Mouse (Mus musculus) heart, embryonic 13.5 days (tissue): Measurements from ENCODE around the gene Capn10. TPM values are rescaled to one million over a fixed set of nuclear protein-coding genes. Genes with fewer than 3 reads are reported as not detected.
A peak's percentile ranks its signal among the peaks of the same experiment; 100 is the strongest.
"Not testable (repeated sequence)": the region's sequence is repeated elsewhere in the genome, so short reads cannot be mapped to it uniquely, and the experiment has no call there.

Experiments used
- ATAC-seq: fragments of 200-750 bp; cut with Nextera tagmentation; 2 replicates; pipeline ENCODE4 v1.8.0; 2017; ENCODE audit warnings: moderate TSS enrichment; ENCODE audit not compliant: insufficient number of reproducible peaks, low FRiP score, low TSS enrichment; ENCODE audit errors: extremely low read depth
- H3K27ac ChIP-seq: fragments of 300-500 bp; sonication (generic); replicated peaks from 2 replicates; pipeline ENCODE4 v1.5.1; 2015; ENCODE audit warnings: moderate library complexity, mild to moderate bottlenecking, inconsistent platforms
- H3K27me3 ChIP-seq: fragments of 300-500 bp; sonication (generic); replicated peaks from 2 replicates; pipeline ENCODE4 v1.6.1; 2015; ENCODE audit warnings: mild to moderate bottlenecking, inconsistent platforms
- H3K36me3 ChIP-seq: fragments of 300-500 bp; sonication (generic); 2 replicates; pipeline ENCODE4 v1.6.1; 2015; ENCODE audit warnings: mild to moderate bottlenecking, inconsistent platforms
- H3K4me1 ChIP-seq: fragments of 300-500 bp; sonication (generic); 2 replicates; pipeline ENCODE4 v1.6.1; 2015; ENCODE audit warnings: inconsistent platforms
- H3K4me2 ChIP-seq: fragments of 300-500 bp; sonication (generic); 2 replicates; pipeline ENCODE4 v1.6.1; 2015; ENCODE audit warnings: inconsistent platforms, mild to moderate bottlenecking, moderate library complexity
- H3K4me3 ChIP-seq: fragments of 300-500 bp; sonication (generic); 2 replicates; pipeline ENCODE4 v1.5.1; 2015; ENCODE audit warnings: moderate library complexity, mild to moderate bottlenecking, inconsistent platforms
- H3K9ac ChIP-seq: fragments of 300-500 bp; sonication (generic); 2 replicates; pipeline ENCODE4 v1.6.1; 2015; ENCODE audit warnings: inconsistent platforms, mild to moderate bottlenecking, moderate library complexity
- H3K9me3 ChIP-seq: fragments of 300-500 bp; sonication (generic); 2 replicates; pipeline ENCODE4 v1.6.1; 2016; ENCODE audit warnings: inconsistent platforms
- WGBS: fragments of 180-500 bp; shearing (Covaris S2); methylation state at CpG from one replicate; pipeline ENCODE4 v1.1.7; 2015; ENCODE audit warnings: mixed read lengths; 5-methylcytosine and 5-hydroxymethylcytosine counted together
- polyA plus RNA-seq: library from polyadenylated mRNA; unstranded; fragments of >200 nt; fragmentation: Nextera tagmentation; extraction: Ambion mirVana; gene quantifications from 2 replicates; pipeline ENCODE4 v1.2.1, GENCODE M21; 2015

Gene Capn10
- polyA plus RNA-seq, 1 experiment from 2014 or later = 14.9 TPM

- Histone ChIP-seq H3K27ac (no peak overlapping the region), H3K27me3 (no peaks in the 10 kb centered on the region), H3K9ac (no peak overlapping the region), H3K4me2 (no peak overlapping the region), H3K9me3 (no peaks in the 10 kb centered on the region), H3K36me3 (peaks cover 42% of the 10 kb centered on the region), H3K4me1 (no peaks in the 10 kb centered on the region), H3K4me3 (no peak overlapping the region)
- WGBS = 45% methylated on average over 6 of the region's 6 CpGs
- no peak for ATAC-seq
Measured at GRCm38 (mm10) chr1:92949426-92949825, 15.2 kb downstream of the Capn10 start.

- peaks cover 30% of the 10 kb centered on the region for H3K36me3 ChIP-seq
- H3K9ac ChIP-seq = no peak within 1 kb of the TSS
- WGBS = 64% methylated on average over 5 of the region's 5 CpGs
- no peaks in the 10 kb centered on the region for H3K4me1 ChIP-seq
- no peak within 1 kb of the TSS for H3K4me2 ChIP-seq
- H3K4me3 ChIP-seq = no peak within 1 kb of the TSS
- ATAC-seq = no peak
- H3K9me3 ChIP-seq = no peaks in the 10 kb centered on the region
- no peaks in the 10 kb centered on the region for H3K27me3 ChIP-seq
- H3K27ac ChIP-seq = no peak within 1 kb of the TSS
Measured at GRCm38 (mm10) chr1:92950607-92951006, 16.4 kb downstream of the Capn10 start, which contains the start of gene Gpr35. TSS of gene Gpr35 (plus strand) at chr1:92950865.

- H3K4me3 ChIP-seq = no peak overlapping the region
- no peak overlapping the region for H3K9ac ChIP-seq
- no peak overlapping the region for H3K4me2 ChIP-seq
Measured at GRCm38 (mm10) chr1:92953641-92954040, 19.5 kb downstream of the Capn10 start.

GRCm38 (mm10) chr1:92956571-92957335, 22.6 kb downstream of the Capn10 start:
- not testable (repeated sequence) for ATAC-seq, H3K27me3 ChIP-seq, H3K36me3 ChIP-seq, H3K9me3 ChIP-seq, H3K4me1 ChIP-seq, H3K27ac ChIP-seq
- 4% methylated on average over 11 of the region's 11 CpGs for WGBS
- peak overlapping the region; percentile 56; the same call in 1 of the 2 replicates for H3K9ac ChIP-seq
- H3K4me2 ChIP-seq = peak overlapping the region; percentile 63
- H3K4me3 ChIP-seq = peak overlapping the region; percentile 36

More at GRCm38 (mm10) chr1:92953641-92954040, 19.5 kb downstream of the Capn10 start:
- ATAC-seq = no peak
- Histone ChIP-seq H3K36me3 (peaks cover 2% of the 10 kb centered on the region; the same call in 1 of the 2 replicates), H3K27ac (no peak overlapping the region), H3K27me3 (0 out of 2 replicates have a peak, but pooled peaks cover 3% of the 10 kb centered on the region), H3K9me3 (no peaks in the 10 kb centered on the region), H3K4me1 (no peaks in the 10 kb centered on the region)
- 59% methylated on average over 2 of the region's 2 CpGs for WGBS

- H3K9me3 ChIP-seq = no peaks in the 10 kb centered on the region
- no peak overlapping the region for H3K4me3 ChIP-seq
- H3K27ac ChIP-seq = no peak overlapping the region
- ATAC-seq = no peak
- H3K36me3 ChIP-seq = no peaks in the 10 kb centered on the region
- no peak overlapping the region for H3K4me2 ChIP-seq
- no peak overlapping the region for H3K9ac ChIP-seq
- 0 out of 2 replicates have a peak, but pooled peaks cover 3% of the 10 kb centered on the region for H3K27me3 ChIP-seq
- H3K4me1 ChIP-seq = no peaks in the 10 kb centered on the region
- 79% methylated on average over 1 of the region's 1 CpGs for WGBS
Measured at GRCm38 (mm10) chr1:92958999-92959398, 24.8 kb downstream of the Capn10 start.

- not testable (repeated sequence) for H3K4me3 ChIP-seq, H3K27me3 ChIP-seq, H3K4me2 ChIP-seq, H3K9ac ChIP-seq, H3K36me3 ChIP-seq, H3K27ac ChIP-seq, ATAC-seq, H3K9me3 ChIP-seq
- WGBS = 79% methylated on average over 6 of the region's 6 CpGs
- H3K4me1 ChIP-seq = peaks cover 24% of the 10 kb centered on the region
Measured at GRCm38 (mm10) chr1:92970791-92971190, 36.6 kb downstream of the Capn10 start.

GRCm38 (mm10) chr1:92971879-92972795, 38.0 kb downstream of the Capn10 start:
- no peaks in the 10 kb centered on the region for H3K9me3 ChIP-seq
- WGBS = 70% methylated on average over 7 of the region's 7 CpGs
- 0 out of 2 replicates have a peak overlapping the region, but pooled peaks have one; percentile 45 for H3K27ac ChIP-seq
- H3K4me2 ChIP-seq = no peak overlapping the region
- H3K9ac ChIP-seq = no peak overlapping the region
- no peak for ATAC-seq
- no peak overlapping the region for H3K4me3 ChIP-seq
- H3K27me3 ChIP-seq = no peaks in the 10 kb centered on the region
- H3K36me3 ChIP-seq = no peaks in the 10 kb centered on the region
- H3K4me1 ChIP-seq = peaks cover 35% of the 10 kb centered on the region

- Histone ChIP-seq H3K4me1 (peaks cover 35% of the 10 kb centered on the region), H3K4me3 (no peak overlapping the region), H3K27ac (0 out of 2 replicates have a peak overlapping the region, but pooled peaks have one; percentile 45), H3K4me2 (no peak overlapping the region), H3K9ac (no peak overlapping the region), H3K27me3 (peaks cover 6% of the 10 kb centered on the region), H3K9me3 (no peaks in the 10 kb centered on the region), H3K36me3 (no peaks in the 10 kb centered on the region)
- 30% methylated on average over 1 of the region's 1 CpGs for WGBS
- no peak for ATAC-seq
Measured at GRCm38 (mm10) chr1:92972854-92973253, 38.7 kb downstream of the Capn10 start.

GRCm38 (mm10) chr1:92976141-92976566, 42.0 kb downstream of the Capn10 start:
- Histone ChIP-seq H3K27ac (peak overlapping the region; percentile 1; the same call in 1 of the 2 replicates), H3K4me1 (peaks cover 63% of the 10 kb centered on the region), H3K27me3 (peaks cover 22% of the 10 kb centered on the region), H3K4me3 (no peak overlapping the region), H3K4me2 (no peak overlapping the region), H3K9me3 (no peaks in the 10 kb centered on the region), H3K9ac (no peak overlapping the region), H3K36me3 (no peaks in the 10 kb centered on the region)
- 19% methylated on average over 6 of the region's 6 CpGs for WGBS
- ATAC-seq = 0 out of 2 replicates have a peak, but pooled peaks have one; percentile 28

GRCm38 (mm10) chr1:92978645-92979044, 44.5 kb downstream of the Capn10 start:
- peak overlapping the region; percentile 38 for H3K4me2 ChIP-seq
- H3K4me3 ChIP-seq = no peak overlapping the region
- peaks cover 57% of the 10 kb centered on the region for H3K4me1 ChIP-seq

GRCm38 (mm10) chr1:92979073-92979602, 45.0 kb downstream of the Capn10 start:
- Histone ChIP-seq H3K36me3 (no peaks in the 10 kb centered on the region), H3K9me3 (no peaks in the 10 kb centered on the region), H3K4me2 (peak overlapping the region; percentile 38), H3K4me1 (peaks cover 53% of the 10 kb centered on the region), H3K27ac (no peak overlapping the region), H3K9ac (0 out of 2 replicates have a peak overlapping the region, but pooled peaks have one; percentile 14), H3K4me3 (no peak overlapping the region), H3K27me3 (peaks cover 22% of the 10 kb centered on the region)
- 16% methylated on average over 11 of the region's 11 CpGs for WGBS
- no peak for ATAC-seq

More at GRCm38 (mm10) chr1:92978645-92979044, 44.5 kb downstream of the Capn10 start:
- Histone ChIP-seq H3K9me3 (no peaks in the 10 kb centered on the region), H3K27me3 (peaks cover 22% of the 10 kb centered on the region), H3K36me3 (no peaks in the 10 kb centered on the region), H3K27ac (no peak overlapping the region), H3K9ac (0 out of 2 replicates have a peak overlapping the region, but pooled peaks have one; percentile 14)
- ATAC-seq = no peak
- 30% methylated on average over 7 of the region's 7 CpGs for WGBS
